Mouse (Mus musculus) myocyte (in vitro differentiated cells): ENCODE measurements at regions not wholly inside any gene's neighbourhood (a gene's known extent, or its start where the extent isn't known, plus 50 kb on each side); places are given as distances from the start of the nearest gene placed in this dataset.

Experiments
- MAX ChIP-seq: IDR thresholded peaks from one replicate; pipeline ENCODE4 v1.6.1; 2011; ENCODE audit warnings: low read depth, mild to moderate bottlenecking, control low read depth
- POLR2AphosphoS2 ChIP-seq: IDR thresholded peaks from one replicate; pipeline ENCODE4 v1.6.1; 2011; ENCODE audit warnings: low read depth, control low read depth; ENCODE audit not compliant: insufficient read length
- TCF12 ChIP-seq: IDR thresholded peaks from one replicate; pipeline ENCODE4 v1.6.1; 2011; ENCODE audit warnings: mild to moderate bottlenecking, control low read depth; ENCODE audit not compliant: poor library complexity, insufficient read depth, severe bottlenecking

GRCm38 (mm10) chr15:97457468-97457867, 210.4 kb upstream of the Amigo2 start:
- TF ChIP-seq MAX (no peak), TCF12 (no peak), POLR2AphosphoS2 (no peak)
